Mouse (Mus musculus): ENCODE measurements around the gene Trim66. TPM values are rescaled to one million over a fixed set of nuclear protein-coding genes. Genes with fewer than 3 reads are reported as not detected.

Gene Trim66
- polyA plus RNA-seq, 1 experiment from 2014 or later = 0.37 TPM

- H3K4me2 ChIP-seq (ENCODE audit: low read depth, low read length, severe bottlenecking) = no peak overlapping the region
- 62% methylated on average over 4 of the region's 4 CpGs for WGBS
- DNase-seq (ENCODE audit: low spot score) = no peak
- H3K4me1 ChIP-seq (replicated peaks; ENCODE audit: control insufficient read depth, insufficient read depth, low read length) = no peaks in the 10 kb centered on the region
- H3K9ac ChIP-seq (ENCODE audit: low read length) = no peak overlapping the region
- no peaks in the 10 kb centered on the region for H3K36me3 ChIP-seq (ENCODE audit: control insufficient read depth, insufficient read depth, low read length)
- no peak overlapping the region for H3K4me3 ChIP-seq (ENCODE audit: low read depth, low read length)
- ATAC-seq (replicated peaks; ENCODE audit: low FRiP score) = no peak
- no peaks in the 10 kb centered on the region for H3K9me3 ChIP-seq (ENCODE audit: control insufficient read depth, low read length)
- H3K27me3 ChIP-seq (ENCODE audit: control insufficient read depth, insufficient read depth, low read length) = no peaks in the 10 kb centered on the region
- H3K27ac ChIP-seq (ENCODE audit: low read depth, low read length) = no peak overlapping the region
These were observed 28.6 kb upstream of the Trim66 start for GRCm38 (mm10) chr7:109536451-109536946.

- ATAC-seq (replicated peaks; ENCODE audit: low FRiP score) (no peak), DNase-seq (ENCODE audit: low spot score) (no peak)
- Histone ChIP-seq H3K36me3 (ENCODE audit: control insufficient read depth, insufficient read depth, low read length) (no peaks in the 10 kb centered on the region), H3K4me2 (ENCODE audit: low read depth, low read length, severe bottlenecking) (no peak overlapping the region), H3K27me3 (ENCODE audit: control insufficient read depth, insufficient read depth, low read length) (no peaks in the 10 kb centered on the region), H3K4me3 (ENCODE audit: low read depth, low read length) (no peak overlapping the region), H3K27ac (ENCODE audit: low read depth, low read length) (no peak overlapping the region), H3K4me1 (replicated peaks; ENCODE audit: control insufficient read depth, insufficient read depth, low read length) (no peaks in the 10 kb centered on the region), H3K9me3 (ENCODE audit: control insufficient read depth, low read length) (no peaks in the 10 kb centered on the region), H3K9ac (ENCODE audit: low read length) (no peak overlapping the region)
- 91% methylated on average over 3 of the region's 3 CpGs for WGBS
These were observed 27.0 kb upstream of the Trim66 start for GRCm38 (mm10) chr7:109534921-109535320.

- no peak overlapping the region for H3K4me3 ChIP-seq (ENCODE audit: low read depth, low read length)
- DNase-seq (ENCODE audit: low spot score) (no peak), ATAC-seq (replicated peaks; ENCODE audit: low FRiP score) (no peak)
- H3K27me3 ChIP-seq (ENCODE audit: control insufficient read depth, insufficient read depth, low read length) = no peaks in the 10 kb centered on the region
- H3K36me3 ChIP-seq (ENCODE audit: control insufficient read depth, insufficient read depth, low read length) = no peaks in the 10 kb centered on the region
- no peaks in the 10 kb centered on the region for H3K4me1 ChIP-seq (replicated peaks; ENCODE audit: control insufficient read depth, insufficient read depth, low read length)
- H3K9ac ChIP-seq (ENCODE audit: low read length) = no peak overlapping the region
- no peak overlapping the region for H3K27ac ChIP-seq (ENCODE audit: low read depth, low read length)
- H3K4me2 ChIP-seq (ENCODE audit: low read depth, low read length, severe bottlenecking) = no peak overlapping the region
- WGBS = 88% methylated on average over 4 of the region's 4 CpGs
- H3K9me3 ChIP-seq (ENCODE audit: control insufficient read depth, low read length) = no peaks in the 10 kb centered on the region
These were observed 26.0 kb upstream of the Trim66 start for GRCm38 (mm10) chr7:109533888-109534287.

- no peak for DNase-seq (ENCODE audit: low spot score)
- no peaks in the 10 kb centered on the region for H3K9me3 ChIP-seq (ENCODE audit: control insufficient read depth, low read length)
- ATAC-seq (replicated peaks; ENCODE audit: low FRiP score) = no peak
- H3K36me3 ChIP-seq (ENCODE audit: control insufficient read depth, insufficient read depth, low read length) = no peaks in the 10 kb centered on the region
- no peaks in the 10 kb centered on the region for H3K4me1 ChIP-seq (replicated peaks; ENCODE audit: control insufficient read depth, insufficient read depth, low read length)
- no peaks in the 10 kb centered on the region for H3K27me3 ChIP-seq (ENCODE audit: control insufficient read depth, insufficient read depth, low read length)
- no peak overlapping the region for H3K4me2 ChIP-seq (ENCODE audit: low read depth, low read length, severe bottlenecking)
- H3K27ac ChIP-seq (ENCODE audit: low read depth, low read length) = no peak overlapping the region
- 82% methylated on average over 4 of the region's 4 CpGs for WGBS
- H3K4me3 ChIP-seq (ENCODE audit: low read depth, low read length) = no peak overlapping the region
- H3K9ac ChIP-seq (ENCODE audit: low read length) = no peak overlapping the region
These were observed 25.2 kb upstream of the Trim66 start for GRCm38 (mm10) chr7:109533129-109533528.

GRCm38 (mm10) chr7:109532691-109533090, 24.8 kb upstream of the Trim66 start:
- Histone ChIP-seq H3K4me2 (ENCODE audit: low read depth, low read length, severe bottlenecking) (no peak overlapping the region), H3K36me3 (ENCODE audit: control insufficient read depth, insufficient read depth, low read length) (no peaks in the 10 kb centered on the region), H3K4me3 (ENCODE audit: low read depth, low read length) (no peak overlapping the region), H3K27ac (ENCODE audit: low read depth, low read length) (no peak overlapping the region), H3K9me3 (ENCODE audit: control insufficient read depth, low read length) (no peaks in the 10 kb centered on the region), H3K4me1 (replicated peaks; ENCODE audit: control insufficient read depth, insufficient read depth, low read length) (no peaks in the 10 kb centered on the region), H3K27me3 (ENCODE audit: control insufficient read depth, insufficient read depth, low read length) (no peaks in the 10 kb centered on the region), H3K9ac (ENCODE audit: low read length) (no peak overlapping the region)
- DNase-seq (ENCODE audit: low spot score) (no peak), ATAC-seq (replicated peaks; ENCODE audit: low FRiP score) (no peak)
- WGBS = 83% methylated on average over 3 of the region's 3 CpGs

GRCm38 (mm10) chr7:109531501-109531900, 23.6 kb upstream of the Trim66 start:
- Histone ChIP-seq H3K4me2 (ENCODE audit: low read depth, low read length, severe bottlenecking) (no peak overlapping the region), H3K9ac (ENCODE audit: low read length) (no peak overlapping the region), H3K4me3 (ENCODE audit: low read depth, low read length) (no peak overlapping the region), H3K27me3 (ENCODE audit: control insufficient read depth, insufficient read depth, low read length) (no peaks in the 10 kb centered on the region), H3K36me3 (ENCODE audit: control insufficient read depth, insufficient read depth, low read length) (no peaks in the 10 kb centered on the region), H3K27ac (ENCODE audit: low read depth, low read length) (no peak overlapping the region), H3K9me3 (ENCODE audit: control insufficient read depth, low read length) (no peaks in the 10 kb centered on the region), H3K4me1 (replicated peaks; ENCODE audit: control insufficient read depth, insufficient read depth, low read length) (no peaks in the 10 kb centered on the region)
- WGBS = 81% methylated on average over 5 of the region's 5 CpGs
- ATAC-seq (replicated peaks; ENCODE audit: low FRiP score) = no peak
- DNase-seq (ENCODE audit: low spot score) = no peak

- Histone ChIP-seq H3K4me3 (ENCODE audit: low read depth, low read length) (no peak overlapping the region), H3K36me3 (ENCODE audit: control insufficient read depth, insufficient read depth, low read length) (no peaks in the 10 kb centered on the region), H3K4me2 (ENCODE audit: low read depth, low read length, severe bottlenecking) (no peak overlapping the region), H3K4me1 (replicated peaks; ENCODE audit: control insufficient read depth, insufficient read depth, low read length) (no peaks in the 10 kb centered on the region), H3K27ac (ENCODE audit: low read depth, low read length) (no peak overlapping the region), H3K9me3 (ENCODE audit: control insufficient read depth, low read length) (no peaks in the 10 kb centered on the region), H3K9ac (ENCODE audit: low read length) (no peak overlapping the region), H3K27me3 (ENCODE audit: control insufficient read depth, insufficient read depth, low read length) (no peaks in the 10 kb centered on the region)
- WGBS = 82% methylated on average over 2 of the region's 2 CpGs
- DNase-seq (ENCODE audit: low spot score) = no peak
- ATAC-seq (replicated peaks; ENCODE audit: low FRiP score) = no peak
These were observed 21.8 kb upstream of the Trim66 start for GRCm38 (mm10) chr7:109529741-109530140.

- no peak overlapping the region for H3K27ac ChIP-seq (ENCODE audit: low read depth, low read length)
- no peak overlapping the region for H3K4me3 ChIP-seq (ENCODE audit: low read depth, low read length)
- ATAC-seq (replicated peaks; ENCODE audit: low FRiP score) (peak; percentile 81), DNase-seq (ENCODE audit: low spot score) (peak; percentile 76)
- no peaks in the 10 kb centered on the region for H3K27me3 ChIP-seq (ENCODE audit: control insufficient read depth, insufficient read depth, low read length)
- H3K9me3 ChIP-seq (ENCODE audit: control insufficient read depth, low read length) = no peaks in the 10 kb centered on the region
- WGBS = 20% methylated on average over 3 of the region's 3 CpGs
- no peak overlapping the region for H3K4me2 ChIP-seq (ENCODE audit: low read depth, low read length, severe bottlenecking)
- H3K9ac ChIP-seq (ENCODE audit: low read length) = no peak overlapping the region
- H3K36me3 ChIP-seq (ENCODE audit: control insufficient read depth, insufficient read depth, low read length) = peaks cover 1% of the 10 kb centered on the region; the same call in 1 of the 2 replicates
- H3K4me1 ChIP-seq (replicated peaks; ENCODE audit: control insufficient read depth, insufficient read depth, low read length) = no peaks in the 10 kb centered on the region
These were observed 20.4 kb upstream of the Trim66 start for GRCm38 (mm10) chr7:109528356-109528755.

GRCm38 (mm10) chr7:109527536-109527935, 19.6 kb upstream of the Trim66 start:
- H3K4me1 ChIP-seq (replicated peaks; ENCODE audit: control insufficient read depth, insufficient read depth, low read length) = no peaks in the 10 kb centered on the region
- DNase-seq (ENCODE audit: low spot score) (no peak), ATAC-seq (replicated peaks; ENCODE audit: low FRiP score) (no peak)
- H3K4me2 ChIP-seq (ENCODE audit: low read depth, low read length, severe bottlenecking) = no peak overlapping the region
- WGBS = 88% methylated on average over 3 of the region's 3 CpGs
- no peaks in the 10 kb centered on the region for H3K9me3 ChIP-seq (ENCODE audit: control insufficient read depth, low read length)
- no peak overlapping the region for H3K9ac ChIP-seq (ENCODE audit: low read length)
- no peak overlapping the region for H3K4me3 ChIP-seq (ENCODE audit: low read depth, low read length)
- no peaks in the 10 kb centered on the region for H3K27me3 ChIP-seq (ENCODE audit: control insufficient read depth, insufficient read depth, low read length)
- H3K27ac ChIP-seq (ENCODE audit: low read depth, low read length) = no peak overlapping the region
- H3K36me3 ChIP-seq (ENCODE audit: control insufficient read depth, insufficient read depth, low read length) = peaks cover 3% of the 10 kb centered on the region; the same call in 1 of the 2 replicates
